In the genomic region with DNA sequence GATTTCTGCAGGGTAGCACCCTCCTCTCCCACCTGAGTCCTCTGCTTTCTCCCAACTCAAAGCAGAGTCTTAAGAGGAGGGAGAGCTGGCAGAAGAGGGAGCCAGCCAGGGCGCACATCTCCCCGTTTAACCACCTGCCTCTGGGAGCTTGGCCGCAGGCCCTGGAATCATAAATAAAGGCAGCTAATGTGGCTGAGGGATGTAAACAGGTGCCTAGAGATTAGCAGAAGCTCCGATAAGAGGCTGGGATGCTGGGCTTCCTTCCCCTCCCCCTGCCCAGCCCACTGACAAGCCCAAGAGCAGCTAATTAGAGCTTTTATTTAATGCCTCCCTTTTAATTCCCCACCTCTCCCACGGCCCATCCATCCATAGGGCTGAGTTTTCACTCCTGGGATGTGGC, we compare ENCODE assay signal across 12 mouse cellular contexts. TPM values are rescaled to one million over a fixed set of nuclear protein-coding genes. Genes with fewer than 3 reads are reported as not detected.
A peak's percentile ranks its signal among the peaks of the same experiment; 100 is the strongest.
DNase-seq lines count a peak whose midpoint lies in the region; ATAC-seq lines count a peak whose summit lies in the region.
"Had no signal": no experiment of that assay in that cellular context is flagged by ENCODE, and none has a peak within 500 bp of the region (broad histone marks: within the 10 kb centered on the region; RNA-seq: fewer than 3 reads in every experiment).

No protein-coding gene starts in this region.

- H3K36me3 ChIP-seq in forebrain, embryonic 16.5 days (ENCODE audit: control insufficient read depth, insufficient read depth) = peaks cover 6% of the 10 kb centered on the region
- H3K36me3 ChIP-seq in midbrain, embryonic 14.5 days (ENCODE audit: control insufficient read depth, insufficient read depth, low read length) = peaks cover 67% of the 10 kb centered on the region

- DNase-seq in ovary, postnatal 36 days (ENCODE audit: low spot score) = peak; percentile 33
- DNase-seq in ovary, postnatal 14 days (ENCODE audit: low spot score) = no peak
- DNase-seq in midbrain, embryonic 14.5 days = no peak
- no peak for DNase-seq in heart, adult 11 months
- no peak for DNase-seq in yolk sac, embryonic 10.5 days (ENCODE audit: low spot score)
- DNase-seq: cerebellum, adult 8-10 months; right cerebral cortex, postnatal 4 days had no signal

- ATAC-seq in forebrain, embryonic 16.5 days = no peak
- no peak for ATAC-seq in midbrain, embryonic 14.5 days (ENCODE audit: low FRiP score, low TSS enrichment)
- ATAC-seq in erythroid progenitor cell, adult 5-6 weeks (replicated peaks; ENCODE audit: low FRiP score, poor library complexity, severe bottlenecking) = no peak
- ATAC-seq: liver, embryonic 12.5 days had no signal

- peak overlapping the region; percentile 29; the same call in 1 of the 2 replicates for H3K9ac ChIP-seq in forebrain, embryonic 16.5 days (replicated peaks; ENCODE audit: low read depth, low read length)
- H3K9ac ChIP-seq in midbrain, embryonic 14.5 days (replicated peaks; ENCODE audit: low read length) = no peak overlapping the region; the same call in 1 of the 2 replicates
- H3K9ac ChIP-seq: liver, embryonic 12.5 days had no signal

- no peaks in the 10 kb centered on the region for H3K9me3 ChIP-seq in forebrain, embryonic 16.5 days (ENCODE audit: control insufficient read depth, low read length)
- no peaks in the 10 kb centered on the region for H3K9me3 ChIP-seq in midbrain, embryonic 14.5 days (ENCODE audit: control insufficient read depth, low read length)
- H3K9me3 ChIP-seq: heart, embryonic 10.5 days; liver, embryonic 12.5 days had no signal

- H3K27me3 ChIP-seq in forebrain, embryonic 16.5 days (replicated peaks; ENCODE audit: control insufficient read depth, insufficient read depth, low read length) = no peaks in the 10 kb centered on the region
- no peaks in the 10 kb centered on the region for H3K27me3 ChIP-seq in midbrain, embryonic 14.5 days (ENCODE audit: control insufficient read depth, insufficient read depth, low read length)
- H3K27me3 ChIP-seq: liver, embryonic 12.5 days had no signal

- 6% methylated on average over 5 of the region's 5 CpGs for WGBS in forebrain, embryonic 16.5 days
- 19% methylated on average over 5 of the region's 5 CpGs for WGBS in midbrain, embryonic 14.5 days

- H3K4me3 ChIP-seq in forebrain, embryonic 16.5 days (replicated peaks; ENCODE audit: low read length) = no peak overlapping the region
- H3K4me3 ChIP-seq in midbrain, embryonic 14.5 days (replicated peaks; ENCODE audit: low read depth, low read length) = no peak overlapping the region
- H3K4me3 ChIP-seq: heart, embryonic 10.5 days; liver, embryonic 12.5 days; myocyte had no signal

- H3K27ac ChIP-seq in forebrain, embryonic 16.5 days (ENCODE audit: low read length) = peak overlapping the region; percentile 61
- H3K27ac ChIP-seq in midbrain, embryonic 14.5 days (replicated peaks; ENCODE audit: low read depth, low read length) = peak overlapping the region; percentile 58
- H3K27ac ChIP-seq: heart, embryonic 10.5 days; liver, embryonic 12.5 days had no signal

- H3K4me1 ChIP-seq in forebrain, embryonic 16.5 days (replicated peaks; ENCODE audit: control insufficient read depth, insufficient read depth, low read length) = peaks cover 53% of the 10 kb centered on the region
- H3K4me1 ChIP-seq in midbrain, embryonic 14.5 days (ENCODE audit: control insufficient read depth, insufficient read depth, low read length) = peaks cover 53% of the 10 kb centered on the region
- H3K4me1 ChIP-seq: liver, embryonic 12.5 days had no signal

- H3K4me2 ChIP-seq in forebrain, embryonic 16.5 days (ENCODE audit: low read length) = no peak overlapping the region
- peak overlapping the region; percentile 17; the same call in 1 of the 2 replicates for H3K4me2 ChIP-seq in midbrain, embryonic 14.5 days (ENCODE audit: low read length)
- H3K4me2 ChIP-seq: liver, embryonic 12.5 days had no signal

RNA-seq across cellular contexts. Expression of a gene that starts 45.8 kb away (rescaled TPM):
- 8.6 and 12.6 TPM in 2 replicates for polyA plus RNA-seq in forebrain, embryonic 16.5 days (2015; fragmentation: Nextera tagmentation; extraction: Ambion mirVana)
- 4.0 and 4.2 TPM in 2 replicates for polyA plus RNA-seq in midbrain, embryonic 14.5 days (2014; fragmentation: Nextera tagmentation; extraction: Ambion mirVana)
- not detected in 2 replicates for total RNA-seq in erythroid progenitor cell, adult 5-6 weeks (2015; ENCODE audit: low replicate concordance)
- total RNA-seq in erythroid progenitor cell, adult 5-6 weeks (2017; ENCODE audit: low replicate concordance) = not detected in 2 replicates
- polyA plus RNA-seq: myocyte had no signal
